Mouse (Mus musculus): ENCODE data around the gene Fgf8. TPM values are rescaled to one million over a fixed set of nuclear protein-coding genes. Genes with fewer than 3 reads are reported as not detected.
A peak's percentile ranks its signal among the peaks of the same experiment; 100 is the strongest.

Gene Fgf8
- polyA plus RNA-seq, 1 experiment from 2014 or later = not detected

DNA sequence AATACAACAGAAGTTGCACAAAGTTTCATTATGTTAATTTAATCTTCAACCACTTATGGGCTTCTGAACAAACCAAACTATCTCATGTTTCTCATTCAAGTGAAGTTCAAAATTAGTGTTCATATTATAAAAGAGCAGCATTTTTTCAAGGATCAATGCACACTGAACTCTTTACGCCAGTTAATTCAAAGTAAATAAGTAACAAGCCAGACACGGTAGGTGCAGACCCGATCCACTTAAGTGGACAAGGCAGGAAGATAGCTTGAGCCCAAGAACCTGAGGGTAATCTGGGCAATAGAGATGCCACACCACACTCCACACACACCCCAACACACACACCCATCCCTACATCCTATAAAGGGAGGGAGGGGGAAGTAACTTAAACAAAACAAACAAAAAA lies 10.8 kb upstream of the Fgf8 start:
- 87% methylated on average over 3 of the region's 3 CpGs for WGBS
- Histone ChIP-seq H3K4me2 (replicated peaks; ENCODE audit: low read depth) (no peak overlapping the region), H3K9ac (ENCODE audit: low read length) (no peak overlapping the region), H3K9me3 (ENCODE audit: control insufficient read depth, low read length) (no peaks in the 10 kb centered on the region), H3K36me3 (ENCODE audit: control insufficient read depth, insufficient read depth, low read length) (peaks cover 33% of the 10 kb centered on the region), H3K4me3 (ENCODE audit: low read depth, low read length) (no peak overlapping the region), H3K27me3 (ENCODE audit: control insufficient read depth, insufficient read depth, low read length) (no peaks in the 10 kb centered on the region), H3K4me1 (replicated peaks; ENCODE audit: control insufficient read depth, insufficient read depth) (peaks cover 2% of the 10 kb centered on the region; the same call in 1 of the 2 replicates), H3K27ac (replicated peaks) (no peak overlapping the region)
- ATAC-seq (ENCODE audit: low FRiP score, low TSS enrichment) (no peak), DNase-seq (ENCODE audit: low spot score) (no peak)
- TF ChIP-seq EP300 (optimal IDR thresholded peaks at IDR 0.05) = no peak
- TF ChIP-seq CTCF (IDR thresholded peaks at IDR 0.05; ENCODE audit: low read depth) = no peak

DNA sequence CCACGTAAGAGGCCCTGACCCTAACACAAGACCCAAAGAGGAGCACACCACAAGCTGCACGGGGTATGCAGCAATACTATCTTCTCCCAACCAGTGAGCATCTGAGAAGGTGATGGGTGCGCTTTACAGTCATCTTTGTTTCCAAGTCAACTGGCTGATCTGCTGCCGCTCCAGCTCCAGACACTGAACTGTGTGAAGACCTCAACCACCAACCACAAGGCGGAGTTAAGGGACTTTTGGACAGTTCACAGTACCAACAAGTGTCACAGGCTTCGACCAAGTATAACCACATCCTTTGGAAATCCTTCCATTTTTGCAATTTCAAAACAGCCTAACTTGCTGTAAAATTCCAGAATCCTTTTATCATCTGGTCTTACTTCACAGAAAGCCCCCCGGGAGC lies 9.2 kb upstream of the Fgf8 start:
- Histone ChIP-seq H3K27me3 (ENCODE audit: control insufficient read depth, insufficient read depth, low read length) (no peaks in the 10 kb centered on the region), H3K9ac (ENCODE audit: low read length) (no peak overlapping the region), H3K27ac (replicated peaks) (no peak overlapping the region), H3K9me3 (ENCODE audit: control insufficient read depth, low read length) (no peaks in the 10 kb centered on the region), H3K4me3 (ENCODE audit: low read depth, low read length) (no peak overlapping the region), H3K4me1 (replicated peaks; ENCODE audit: control insufficient read depth, insufficient read depth) (peaks cover 2% of the 10 kb centered on the region; the same call in 1 of the 2 replicates), H3K36me3 (ENCODE audit: control insufficient read depth, insufficient read depth, low read length) (peaks cover 22% of the 10 kb centered on the region), H3K4me2 (replicated peaks; ENCODE audit: low read depth) (no peak overlapping the region)
- TF ChIP-seq EP300 (optimal IDR thresholded peaks at IDR 0.05) (no peak), CTCF (IDR thresholded peaks at IDR 0.05; ENCODE audit: low read depth) (no peak)
- 86% methylated on average over 7 of the region's 7 CpGs for WGBS
- no peak for ATAC-seq (ENCODE audit: low FRiP score, low TSS enrichment)
- DNase-seq (ENCODE audit: low spot score) = no peak

DNA sequence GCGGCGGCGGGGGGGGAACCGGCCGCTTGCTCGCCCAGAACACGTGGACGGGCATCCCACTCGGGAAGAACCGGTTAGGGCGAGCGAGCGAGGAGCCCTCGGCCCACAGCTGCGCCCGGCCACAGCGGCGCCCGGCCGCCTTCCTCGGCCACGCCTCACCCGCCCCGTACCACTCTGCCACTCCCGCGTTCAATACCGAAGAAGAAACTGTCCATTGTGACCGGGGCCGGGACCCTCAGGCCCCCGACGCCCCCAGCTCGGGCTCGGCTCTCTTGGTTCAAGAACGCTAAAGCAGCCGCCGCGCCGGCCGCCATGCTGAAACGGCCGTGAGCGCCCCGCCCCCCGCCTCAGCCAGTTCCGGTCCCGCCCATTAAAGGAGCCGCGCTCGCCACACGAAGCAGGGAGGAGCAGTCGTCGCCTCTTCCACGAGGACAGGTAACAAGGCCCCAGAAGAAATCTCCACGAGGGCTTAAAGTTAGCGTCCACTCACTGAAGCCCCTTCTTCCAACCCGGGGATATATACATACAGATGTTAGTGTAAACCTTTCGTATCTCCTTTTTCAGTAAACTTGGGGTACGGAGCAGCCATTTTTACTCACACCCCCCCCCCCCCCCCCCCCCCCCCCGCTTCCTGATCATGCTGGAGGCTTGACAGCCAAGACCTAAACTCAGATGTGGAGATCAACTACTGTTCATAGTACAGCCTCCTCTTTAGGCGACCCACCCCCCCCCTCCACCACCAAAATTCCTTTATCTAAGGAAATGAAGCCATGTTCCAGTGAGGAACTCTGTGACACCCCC lies 6.7 kb upstream of the Fgf8 start, which contains the start of gene Npm3:
Npm3 (minus strand) TSS at position 349 of the 801 bp plus-strand sequence.
- Histone ChIP-seq H3K4me3 (ENCODE audit: low read depth, low read length) (peak within 1 kb of the TSS; percentile 79), H3K27ac (replicated peaks) (no peak within 1 kb of the TSS)
- under 1% methylated on average over 33 of the region's 60 CpGs for WGBS

DNA sequence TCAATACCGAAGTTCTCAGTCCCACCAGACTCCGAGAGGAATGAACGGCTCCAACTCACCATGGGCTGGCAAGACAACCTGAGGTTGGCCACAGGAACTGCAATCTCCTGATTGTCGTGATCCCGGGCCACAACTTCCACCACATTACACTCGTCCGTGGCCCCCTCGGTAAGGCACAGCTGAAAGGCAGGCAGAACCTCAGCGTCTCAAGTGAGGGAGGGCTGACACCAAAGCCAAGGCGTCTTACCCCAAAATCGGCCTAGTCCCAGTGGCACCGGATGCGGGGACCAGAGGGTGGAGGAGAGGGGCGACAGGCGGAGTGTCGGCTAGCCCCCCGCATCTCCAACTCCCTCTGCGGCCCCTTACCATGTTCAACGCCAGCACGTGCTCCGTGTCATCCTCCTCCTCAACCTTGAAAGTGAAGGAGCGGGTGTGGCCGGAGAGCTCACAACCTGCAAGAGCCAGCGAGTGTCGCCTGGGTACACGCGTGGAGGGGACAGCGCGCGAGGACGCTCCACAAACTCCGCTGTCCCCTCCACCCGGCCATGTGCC lies 6.1 kb upstream of the Fgf8 start:
- H3K9me3 ChIP-seq (ENCODE audit: control insufficient read depth, low read length) = no peaks in the 10 kb centered on the region
- WGBS = 1% methylated on average over 32 of the region's 33 CpGs
- H3K9ac ChIP-seq (ENCODE audit: low read length) = peak overlapping the region; percentile 75

More for the DNA sequence above, 6.7 kb upstream of the Fgf8 start, which contains the start of gene Npm3:
- H3K4me2 ChIP-seq (replicated peaks; ENCODE audit: low read depth) = peak within 1 kb of the TSS; percentile 96
- H3K36me3 ChIP-seq (ENCODE audit: control insufficient read depth, insufficient read depth, low read length) = peaks cover 11% of the 10 kb centered on the region
- ATAC-seq (ENCODE audit: low FRiP score, low TSS enrichment) = peak; percentile 79
- TF ChIP-seq CTCF (IDR thresholded peaks at IDR 0.05; ENCODE audit: low read depth) = no peak
- TF ChIP-seq EP300 (optimal IDR thresholded peaks at IDR 0.05) = no peak
- no peaks in the 10 kb centered on the region for H3K9me3 ChIP-seq (ENCODE audit: control insufficient read depth, low read length)
- H3K27me3 ChIP-seq (ENCODE audit: control insufficient read depth, insufficient read depth, low read length) = no peaks in the 10 kb centered on the region
- H3K9ac ChIP-seq (ENCODE audit: low read length) = peak within 1 kb of the TSS; percentile 75
- peak; percentile 93 for DNase-seq (ENCODE audit: low spot score)
- peaks cover 2% of the 10 kb centered on the region; the same call in 1 of the 2 replicates for H3K4me1 ChIP-seq (replicated peaks; ENCODE audit: control insufficient read depth, insufficient read depth)

DNA sequence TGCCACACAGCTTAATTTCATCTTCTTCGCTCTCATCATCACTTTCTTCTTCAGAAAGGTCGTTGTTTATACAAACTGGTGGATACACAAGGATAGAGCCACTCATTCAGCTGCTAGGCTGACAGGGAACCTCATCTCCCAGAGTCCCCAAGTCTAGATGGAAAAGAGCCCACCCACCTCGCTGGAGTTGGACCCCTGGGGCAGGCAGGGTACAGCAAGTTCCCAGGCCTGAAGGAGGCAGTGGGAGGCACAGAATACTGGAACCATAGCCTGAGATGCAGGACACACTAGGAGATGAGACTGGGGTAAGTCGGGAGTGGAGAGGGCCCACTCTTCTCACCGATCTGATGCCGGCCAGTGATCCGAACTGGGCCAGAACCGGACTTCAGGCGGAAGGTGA lies 5.5 kb upstream of the Fgf8 start:
- H3K4me3 ChIP-seq (ENCODE audit: low read depth, low read length) = peak overlapping the region; percentile 79
- no peak overlapping the region for H3K27ac ChIP-seq (replicated peaks)
- TF ChIP-seq EP300 (optimal IDR thresholded peaks at IDR 0.05) (no peak), CTCF (IDR thresholded peaks at IDR 0.05; ENCODE audit: low read depth) (no peak)
- no peak for ATAC-seq (ENCODE audit: low FRiP score, low TSS enrichment)
- H3K36me3 ChIP-seq (ENCODE audit: control insufficient read depth, insufficient read depth, low read length) = 0 out of 2 replicates have a peak, but pooled peaks cover 5% of the 10 kb centered on the region
- H3K4me2 ChIP-seq (replicated peaks; ENCODE audit: low read depth) = peak overlapping the region; percentile 96
- peaks cover 2% of the 10 kb centered on the region; the same call in 1 of the 2 replicates for H3K4me1 ChIP-seq (replicated peaks; ENCODE audit: control insufficient read depth, insufficient read depth)
- H3K9me3 ChIP-seq (ENCODE audit: control insufficient read depth, low read length) = no peaks in the 10 kb centered on the region
- no peak overlapping the region for H3K9ac ChIP-seq (ENCODE audit: low read length)
- peaks cover 4% of the 10 kb centered on the region; the same call in 1 of the 2 replicates for H3K27me3 ChIP-seq (ENCODE audit: control insufficient read depth, insufficient read depth, low read length)
- no peak for DNase-seq (ENCODE audit: low spot score)
- 49% methylated on average over 9 of the region's 9 CpGs for WGBS

More for the DNA sequence above, 6.1 kb upstream of the Fgf8 start:
- TF ChIP-seq CTCF (IDR thresholded peaks at IDR 0.05; ENCODE audit: low read depth) (no peak), EP300 (optimal IDR thresholded peaks at IDR 0.05) (no peak)
- Histone ChIP-seq H3K4me1 (replicated peaks; ENCODE audit: control insufficient read depth, insufficient read depth) (peaks cover 2% of the 10 kb centered on the region; the same call in 1 of the 2 replicates), H3K27ac (replicated peaks) (no peak overlapping the region), H3K36me3 (ENCODE audit: control insufficient read depth, insufficient read depth, low read length) (peaks cover 7% of the 10 kb centered on the region), H3K4me3 (ENCODE audit: low read depth, low read length) (peak overlapping the region; percentile 79), H3K4me2 (replicated peaks; ENCODE audit: low read depth) (peak overlapping the region; percentile 96), H3K27me3 (ENCODE audit: control insufficient read depth, insufficient read depth, low read length) (peaks cover 4% of the 10 kb centered on the region; the same call in 1 of the 2 replicates)
- DNase-seq (ENCODE audit: low spot score) = no peak
- ATAC-seq (ENCODE audit: low FRiP score, low TSS enrichment) = peak; percentile 19

Data from stomach, postnatal 0 days (tissue).